Mouse (Mus musculus) midbrain, embryonic 12.5 days (tissue): ENCODE measurements around the gene S100pbp. TPM values are rescaled to one million over a fixed set of nuclear protein-coding genes. Genes with fewer than 3 reads are reported as not detected.
A peak's percentile ranks its signal among the peaks of the same experiment; 100 is the strongest.

Experiments used
- ATAC-seq: fragments of 200-750 bp; cut with Nextera tagmentation; 2 replicates; pipeline ENCODE4 v1.8.0; 2017; ENCODE audit warnings: low read depth, moderate TSS enrichment, moderate library complexity; ENCODE audit not compliant: low FRiP score
- H3K27ac ChIP-seq: fragments of 300-500 bp; sonication (generic); replicated peaks from 2 replicates; pipeline ENCODE4 v1.5.1; 2016; ENCODE audit warnings: mild to moderate bottlenecking
- H3K27me3 ChIP-seq: fragments of 300-500 bp; sonication (generic); 2 replicates; pipeline ENCODE4 v1.6.1; 2016; ENCODE audit warnings: mild to moderate bottlenecking
- H3K36me3 ChIP-seq: fragments of 300-500 bp; sonication (generic); 2 replicates; pipeline ENCODE4 v1.6.1; 2016
- H3K4me1 ChIP-seq: fragments of 300-500 bp; sonication (generic); 2 replicates; pipeline ENCODE4 v1.6.1; 2016
- H3K4me2 ChIP-seq: fragments of 300-500 bp; sonication (generic); replicated peaks from 2 replicates; pipeline ENCODE4 v1.6.1; 2016; ENCODE audit warnings: mild to moderate bottlenecking, moderate library complexity
- H3K4me3 ChIP-seq: fragments of 300-500 bp; sonication (generic); 2 replicates; pipeline ENCODE4 v1.5.1; 2016; ENCODE audit warnings: mild to moderate bottlenecking
- H3K9ac ChIP-seq: fragments of 300-500 bp; sonication (generic); replicated peaks from 2 replicates; pipeline ENCODE4 v1.6.1; 2016; ENCODE audit warnings: mild to moderate bottlenecking, moderate library complexity
- H3K9me3 ChIP-seq: fragments of 300-500 bp; sonication (generic); 2 replicates; pipeline ENCODE4 v1.6.1; 2016; ENCODE audit warnings: mild to moderate bottlenecking
- WGBS: fragments of 180-500 bp; shearing (Covaris S2); methylation state at CpG from one replicate; pipeline ENCODE4 v1.1.7; 2016; 5-methylcytosine and 5-hydroxymethylcytosine counted together
- polyA plus RNA-seq: library from polyadenylated mRNA; unstranded; fragments of >200 nt; fragmentation: Nextera tagmentation; extraction: Ambion mirVana; gene quantifications from 2 replicates; pipeline ENCODE4 v1.2.1, GENCODE M21; 2016

S100pbp gene
- polyA plus RNA-seq, 1 experiment from 2014 or later = 28.4 TPM

GRCm38 (mm10) chr4:129227985-129228381 lies 38.5 kb upstream of the S100pbp start:
- H3K4me3 ChIP-seq = peak overlapping the region; percentile 48

GRCm38 (mm10) chr4:129227170-129227984 lies 37.9 kb upstream of the S100pbp start:
- Histone ChIP-seq H3K36me3 (peaks cover 9% of the 10 kb centered on the region; the same call in 1 of the 2 replicates), H3K4me3 (peak overlapping the region; percentile 48), H3K9me3 (no peaks in the 10 kb centered on the region), H3K4me2 (peak overlapping the region; percentile 56), H3K27me3 (peaks cover 40% of the 10 kb centered on the region), H3K4me1 (peaks cover 52% of the 10 kb centered on the region), H3K27ac (peak overlapping the region; percentile 56), H3K9ac (peak overlapping the region; percentile 65)
- 6% methylated on average over 22 of the region's 22 CpGs for WGBS
- no peak for ATAC-seq

More at GRCm38 (mm10) chr4:129227985-129228381, 38.5 kb upstream of the S100pbp start:
- no peak overlapping the region for H3K27ac ChIP-seq
- 33% methylated on average over 8 of the region's 8 CpGs for WGBS
- peak overlapping the region; percentile 65 for H3K9ac ChIP-seq
- ATAC-seq = no peak
- peaks cover 34% of the 10 kb centered on the region for H3K27me3 ChIP-seq
- peak overlapping the region; percentile 56 for H3K4me2 ChIP-seq
- H3K4me1 ChIP-seq = peaks cover 51% of the 10 kb centered on the region
- H3K36me3 ChIP-seq = 0 out of 2 replicates have a peak, but pooled peaks cover 3% of the 10 kb centered on the region
- H3K9me3 ChIP-seq = no peaks in the 10 kb centered on the region

- H3K27me3 ChIP-seq = peaks cover 46% of the 10 kb centered on the region
- 31% methylated on average over 5 of the region's 5 CpGs for WGBS
- peak overlapping the region; percentile 65 for H3K9ac ChIP-seq
- H3K4me1 ChIP-seq = peaks cover 47% of the 10 kb centered on the region
- no peaks in the 10 kb centered on the region for H3K9me3 ChIP-seq
- no peak for ATAC-seq
- H3K27ac ChIP-seq = peak overlapping the region; percentile 56; the same call in 1 of the 2 replicates
- peak overlapping the region; percentile 56 for H3K4me2 ChIP-seq
- H3K4me3 ChIP-seq = peak overlapping the region; percentile 48
- H3K36me3 ChIP-seq = peaks cover 16% of the 10 kb centered on the region; the same call in 1 of the 2 replicates
These were observed 37.0 kb upstream of the S100pbp start for GRCm38 (mm10) chr4:129226441-129226963.

- Histone ChIP-seq H3K9me3 (no peaks in the 10 kb centered on the region), H3K27me3 (peaks cover 46% of the 10 kb centered on the region), H3K4me2 (0 out of 2 replicates have a peak overlapping the region, but pooled peaks have one; percentile 56), H3K4me1 (peaks cover 43% of the 10 kb centered on the region), H3K27ac (no peak overlapping the region), H3K4me3 (no peak overlapping the region), H3K9ac (no peak overlapping the region), H3K36me3 (peaks cover 28% of the 10 kb centered on the region)
- no peak for ATAC-seq
- 95% methylated on average over 12 of the region's 12 CpGs for WGBS
These were observed 35.8 kb upstream of the S100pbp start for GRCm38 (mm10) chr4:129225315-129225714.

GRCm38 (mm10) chr4:129223421-129224281 lies 34.1 kb upstream of the S100pbp start:
- 19% methylated on average over 55 of the region's 55 CpGs for WGBS
- Histone ChIP-seq H3K9ac (peak overlapping the region; percentile 55), H3K4me3 (peak overlapping the region; percentile 28), H3K4me1 (peaks cover 43% of the 10 kb centered on the region), H3K9me3 (no peaks in the 10 kb centered on the region), H3K27me3 (peaks cover 41% of the 10 kb centered on the region), H3K4me2 (peak overlapping the region; percentile 57), H3K36me3 (peaks cover 43% of the 10 kb centered on the region), H3K27ac (peak overlapping the region; percentile 70)
- ATAC-seq = peak; percentile 61

- peaks cover 57% of the 10 kb centered on the region for H3K36me3 ChIP-seq
These were observed 32.7 kb upstream of the S100pbp start for GRCm38 (mm10) chr4:129222019-129222925.

GRCm38 (mm10) chr4:129221097-129222010 lies 31.8 kb upstream of the S100pbp start:
- peaks cover 66% of the 10 kb centered on the region for H3K36me3 ChIP-seq
- WGBS = 75% methylated on average over 23 of the region's 23 CpGs

More at GRCm38 (mm10) chr4:129222019-129222925, 32.7 kb upstream of the S100pbp start:
- Histone ChIP-seq H3K27me3 (peaks cover 41% of the 10 kb centered on the region), H3K4me1 (peaks cover 32% of the 10 kb centered on the region), H3K9ac (0 out of 2 replicates have a peak overlapping the region, but pooled peaks have one; percentile 15), H3K4me2 (no peak overlapping the region), H3K27ac (no peak overlapping the region), H3K4me3 (no peak overlapping the region), H3K9me3 (no peaks in the 10 kb centered on the region)
- 67% methylated on average over 31 of the region's 31 CpGs for WGBS
- no peak for ATAC-seq

GRCm38 (mm10) chr4:129220376-129221089 lies 31.0 kb upstream of the S100pbp start:
- peaks cover 14% of the 10 kb centered on the region for H3K4me1 ChIP-seq
- peaks cover 35% of the 10 kb centered on the region for H3K27me3 ChIP-seq
- H3K4me3 ChIP-seq = no peak overlapping the region
- WGBS = 84% methylated on average over 7 of the region's 7 CpGs
- H3K27ac ChIP-seq = no peak overlapping the region
- H3K4me2 ChIP-seq = no peak overlapping the region
- peaks cover 74% of the 10 kb centered on the region for H3K36me3 ChIP-seq
- no peak overlapping the region for H3K9ac ChIP-seq
- no peaks in the 10 kb centered on the region for H3K9me3 ChIP-seq
- no peak for ATAC-seq

More at GRCm38 (mm10) chr4:129221097-129222010, 31.8 kb upstream of the S100pbp start:
- Histone ChIP-seq H3K9me3 (no peaks in the 10 kb centered on the region), H3K4me3 (no peak overlapping the region), H3K4me2 (no peak overlapping the region), H3K9ac (0 out of 2 replicates have a peak overlapping the region, but pooled peaks have one; percentile 15), H3K27me3 (peaks cover 41% of the 10 kb centered on the region), H3K27ac (no peak overlapping the region), H3K4me1 (peaks cover 23% of the 10 kb centered on the region)
- no peak for ATAC-seq

GRCm38 (mm10) chr4:129219198-129219597 lies 29.7 kb upstream of the S100pbp start:
- no peak overlapping the region for H3K9ac ChIP-seq
- H3K4me2 ChIP-seq = no peak overlapping the region
- H3K27ac ChIP-seq = no peak overlapping the region
- H3K4me3 ChIP-seq = no peak overlapping the region
- H3K4me1 ChIP-seq = peaks cover 13% of the 10 kb centered on the region
- no peaks in the 10 kb centered on the region for H3K9me3 ChIP-seq
- ATAC-seq = no peak
- H3K36me3 ChIP-seq = peaks cover 87% of the 10 kb centered on the region
- WGBS = 86% methylated on average over 10 of the region's 10 CpGs
- peaks cover 25% of the 10 kb centered on the region for H3K27me3 ChIP-seq
